Mouse (Mus musculus) forebrain, embryonic 14.5 days (tissue): ENCODE measurements at regions not wholly inside any gene's neighbourhood (a gene's known extent, or its start where the extent isn't known, plus 50 kb on each side); places are given as distances from the start of the nearest gene placed in this dataset. TPM values are rescaled to one million over a fixed set of nuclear protein-coding genes. Genes with fewer than 3 reads are reported as not detected.

ENCODE experiments used
- ATAC-seq: fragments of 200-750 bp; cut with Nextera tagmentation; 2 replicates; pipeline ENCODE4 v1.8.0; 2017; ENCODE audit warnings: mild to moderate bottlenecking, moderate library complexity
- DNase-seq: peaks from one replicate; pipeline ENCODE4 v3.0.0-alpha.2; 2015; ENCODE audit warnings: low spot score
- H3K27ac ChIP-seq: fragments of 300-500 bp; sonication (generic); 2 replicates; pipeline ENCODE4 v1.5.1; 2014; ENCODE audit warnings: low read depth, mild to moderate bottlenecking, control low read depth, low read length, moderate library complexity
- H3K27me3 ChIP-seq: fragments of 300-500 bp; sonication (generic); replicated peaks from 2 replicates; pipeline ENCODE4 v1.6.1; 2014; ENCODE audit warnings: low read length, control low read depth, mixed read lengths; ENCODE audit not compliant: control insufficient read depth, insufficient read depth
- H3K36me3 ChIP-seq: fragments of 300-500 bp; sonication (generic); 2 replicates; pipeline ENCODE4 v1.6.1; 2014; ENCODE audit warnings: low read length, control low read depth; ENCODE audit not compliant: control insufficient read depth, insufficient read depth
- H3K4me1 ChIP-seq: fragments of 300-500 bp; sonication (generic); 2 replicates; pipeline ENCODE4 v1.6.1; 2014; ENCODE audit warnings: antibody characterized with exemption, low read length, control low read depth; ENCODE audit not compliant: control insufficient read depth, insufficient read depth
- H3K4me2 ChIP-seq: fragments of 300-500 bp; sonication (generic); 2 replicates; pipeline ENCODE4 v1.6.1; 2014; ENCODE audit warnings: mild to moderate bottlenecking, control low read depth, low read length
- H3K4me3 ChIP-seq: fragments of 300-500 bp; sonication (generic); 2 replicates; pipeline ENCODE4 v1.5.1; 2014; ENCODE audit warnings: low read depth, low read length, control low read depth
- H3K9ac ChIP-seq: fragments of 300-500 bp; sonication (generic); 2 replicates; pipeline ENCODE4 v1.6.1; 2014; ENCODE audit warnings: mild to moderate bottlenecking, low read length, control low read depth, moderate library complexity
- H3K9me3 ChIP-seq: fragments of 300-500 bp; sonication (generic); replicated peaks from 2 replicates; pipeline ENCODE4 v1.6.1; 2016; ENCODE audit warnings: low read length, control low read depth, mixed read lengths; ENCODE audit not compliant: control insufficient read depth
- WGBS: fragments of 180-500 bp; shearing (Covaris S2); extraction: QIAGEN DNeasy Blood & Tissue Kit; methylation state at CpG from one replicate; pipeline ENCODE4 v1.1.7; 2014; 5-methylcytosine and 5-hydroxymethylcytosine counted together
- microRNA counts: library from miRNA; unstranded; fragments of <30 nt; microRNA quantifications from one replicate; lab custom pipeline; 2016
- microRNA-seq: library from miRNA; unstranded; fragments of <30 nt; microRNA quantifications from one replicate; pipeline ENCODE4, GENCODE M21; 2016

DNA sequence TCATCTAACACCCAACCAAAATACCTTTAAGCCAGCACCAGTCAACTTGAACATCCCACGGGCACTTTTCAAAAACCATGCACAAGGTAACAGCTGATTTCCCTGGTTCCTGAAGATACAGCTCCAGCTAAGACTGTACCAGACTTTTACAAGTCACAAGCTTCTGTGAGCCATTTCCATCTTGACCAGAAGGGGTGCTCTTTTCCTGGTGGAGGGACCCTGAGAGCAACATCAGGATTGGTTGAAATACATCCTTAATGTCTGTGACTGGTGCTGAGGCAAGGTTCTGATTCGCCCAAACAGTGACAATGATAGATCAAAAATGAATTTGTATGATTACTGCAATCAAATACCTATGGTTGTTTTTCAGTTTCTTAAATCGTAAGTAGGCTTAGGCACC is 71.0 kb upstream of the Sptlc3 start:
- H3K4me1 ChIP-seq: no peaks in the 10 kb centered on the region
- no peak overlapping the region for H3K27ac ChIP-seq
- no peak overlapping the region for H3K4me2 ChIP-seq
- H3K36me3 ChIP-seq: no peaks in the 10 kb centered on the region
- no peak overlapping the region for H3K4me3 ChIP-seq
- 80% methylated on average over 3 of the region's 3 CpGs for WGBS
- H3K27me3 ChIP-seq: no peaks in the 10 kb centered on the region
- H3K9me3 ChIP-seq: no peaks in the 10 kb centered on the region
- ATAC-seq: no peak
- H3K9ac ChIP-seq: no peak overlapping the region
- DNase-seq: no peak

- WGBS: 84% methylated on average over 2 of the region's 2 CpGs
- no peaks in the 10 kb centered on the region for H3K27me3 ChIP-seq
- H3K4me2 ChIP-seq: no peak overlapping the region
- no peaks in the 10 kb centered on the region for H3K9me3 ChIP-seq
- ATAC-seq (no peak), DNase-seq (peak; percentile 24)
- no peaks in the 10 kb centered on the region for H3K4me1 ChIP-seq
- no peak overlapping the region for H3K4me3 ChIP-seq
- H3K9ac ChIP-seq: no peak overlapping the region
- H3K27ac ChIP-seq: no peak overlapping the region
- no peaks in the 10 kb centered on the region for H3K36me3 ChIP-seq
Measured at GRCm38 (mm10) chr2:139423413-139423812, 70.3 kb upstream of the Sptlc3 start.

MicroRNAs encoded in the stretch of these regions (microRNA counts, 519-probe panel; counts per million panel counts)
- microRNA mmu-miR-1952 (lab: Ali Mortazavi, UCI): 2,839 counts per million, percentile 21 among the panel's probes with 10 or more counts

Small RNAs in the stretch of these regions (microRNA-seq; reads per million reads assigned to microRNA genes)
- not detected for gene Mir1952
